Mouse (Mus musculus): ENCODE results near the gene Plbd1. TPM values are rescaled to one million over a fixed set of nuclear protein-coding genes. Genes with fewer than 3 reads are reported as not detected.

Gene Plbd1
- total RNA-seq (2021) = under 1 TPM in 1 of 2 experiments, not detected in 1; 0.27 TPM

DNA sequence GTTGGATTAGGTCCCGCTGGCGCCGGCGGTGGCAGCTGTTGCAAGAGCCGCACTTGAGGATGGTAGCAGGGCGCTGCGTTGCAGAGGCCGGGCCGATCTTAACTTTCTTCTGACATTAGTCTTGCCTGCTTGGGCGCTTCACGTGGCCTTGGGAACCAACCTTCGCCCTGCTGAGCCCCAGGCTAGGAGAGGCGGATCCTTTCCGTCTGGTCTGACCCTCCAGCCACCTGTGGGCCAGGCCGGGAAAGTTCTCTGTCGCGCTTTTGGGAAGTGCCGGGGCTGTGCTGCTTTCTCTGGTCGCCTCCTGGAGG is at the start of gene Plbd1:
TSS of gene Plbd1 (minus strand) at position 223 of the 311 bp plus-strand sequence.
- DNase-seq (ENCODE audit: extremely low spot score in 1 of 2, low spot score in 1 of 2) = no peak

DNA sequence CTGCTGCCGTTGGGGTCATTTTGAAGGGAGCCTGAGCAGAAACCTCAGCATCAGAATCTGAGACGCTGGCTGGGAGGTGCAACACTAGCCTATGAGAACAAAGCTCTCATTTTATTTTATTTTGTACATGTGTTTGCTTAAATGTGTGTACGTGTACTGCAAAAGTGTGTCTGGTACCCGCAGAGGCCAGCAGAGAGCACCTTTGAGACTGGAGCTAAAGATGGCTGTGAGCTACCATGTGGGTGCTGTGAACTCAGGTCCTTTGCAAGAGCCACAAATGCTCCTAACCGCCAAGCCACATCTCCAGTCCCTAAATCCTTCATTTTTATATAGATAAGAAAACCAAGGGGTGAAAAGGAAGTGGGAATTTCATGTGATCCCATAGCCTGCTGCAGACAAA is 48.7 kb upstream of the Plbd1 start:
- DNase-seq (ENCODE audit: extremely low spot score in 1 of 2, low spot score in 1 of 2) = no peak

DNA sequence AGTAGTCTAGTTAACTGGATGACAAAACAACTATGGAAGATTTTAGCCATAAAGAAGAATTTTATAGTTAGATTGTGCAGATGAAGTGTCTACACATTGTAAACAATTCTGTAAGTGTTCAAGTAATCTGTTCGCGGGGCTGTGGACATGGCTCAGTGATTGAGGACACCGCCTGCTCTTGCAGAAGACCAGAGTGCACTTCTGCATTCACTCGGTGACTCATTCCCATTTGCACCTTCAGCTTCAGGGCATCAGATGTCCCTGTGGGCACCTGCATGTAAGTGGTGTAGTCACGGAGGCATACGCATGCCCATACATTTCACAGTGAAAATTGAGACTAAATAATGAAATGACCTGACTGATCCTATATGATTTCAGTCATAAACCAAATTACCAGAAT is 46.9 kb upstream of the Plbd1 start:
- DNase-seq (ENCODE audit: extremely low spot score in 1 of 2, low spot score in 1 of 2) = no peak

DNA sequence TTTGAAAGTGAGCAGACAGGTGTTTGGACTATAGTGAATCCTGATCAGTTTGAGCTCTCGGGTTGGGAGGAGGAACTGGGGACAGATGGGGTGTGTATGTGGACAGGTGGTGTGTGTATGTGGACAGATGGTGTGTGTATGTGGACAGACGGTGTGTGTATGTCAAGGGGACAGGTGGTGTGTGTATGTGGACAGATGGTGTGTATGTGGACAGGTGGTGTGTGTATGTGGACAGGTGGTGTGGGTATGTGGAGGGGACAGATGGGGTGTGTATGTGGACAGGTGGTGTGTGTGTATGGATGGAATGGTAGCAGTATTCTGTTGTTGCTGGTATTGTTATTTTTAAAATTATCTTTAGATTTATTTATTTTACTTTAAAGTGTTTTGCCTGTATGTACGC is 40.1 kb upstream of the Plbd1 start:
- DNase-seq (ENCODE audit: extremely low spot score in 1 of 2, low spot score in 1 of 2) = no peak

DNA sequence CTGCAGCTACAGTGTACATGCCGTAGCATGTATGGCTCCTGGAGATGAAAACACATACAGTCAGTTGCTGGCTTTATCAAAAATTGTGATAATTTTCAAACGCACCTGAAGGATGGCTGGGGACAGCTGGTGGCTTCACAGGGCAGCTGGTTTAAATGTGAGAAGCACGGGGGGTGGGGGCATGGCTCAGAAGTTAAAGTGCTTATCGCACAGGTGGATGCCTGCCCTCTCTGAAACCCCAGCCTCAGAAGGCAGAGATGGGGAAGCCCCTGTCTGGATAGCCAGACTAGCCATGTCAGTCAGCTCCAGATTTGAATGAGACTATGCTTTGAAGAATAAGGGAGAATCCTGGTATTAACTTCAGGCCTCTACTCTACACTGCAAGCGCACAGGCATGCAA is 39.5 kb upstream of the Plbd1 start:
- no peak for DNase-seq (ENCODE audit: extremely low spot score in 1 of 2, low spot score in 1 of 2)

DNA sequence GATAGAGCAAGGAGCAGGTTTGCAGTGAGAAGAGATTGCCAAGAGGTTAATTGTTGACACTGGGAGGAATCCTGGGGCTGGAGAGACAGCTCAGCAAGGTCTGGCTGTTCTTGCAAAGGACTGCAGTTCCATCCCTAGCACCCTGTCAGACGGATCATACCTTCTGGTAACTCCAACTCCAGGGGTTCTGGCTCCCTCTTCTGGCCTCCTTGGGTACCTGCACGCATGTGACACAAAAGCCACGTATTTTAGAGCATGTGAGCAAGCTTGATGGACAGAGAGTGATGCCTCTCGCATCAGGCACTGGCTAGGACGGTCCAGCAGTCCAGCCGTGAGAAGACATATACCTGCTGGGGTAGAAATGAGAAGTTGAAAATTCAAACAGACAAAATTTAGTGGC is 29.6 kb upstream of the Plbd1 start:
- no peak for DNase-seq (ENCODE audit: extremely low spot score in 1 of 2, low spot score in 1 of 2)

DNA sequence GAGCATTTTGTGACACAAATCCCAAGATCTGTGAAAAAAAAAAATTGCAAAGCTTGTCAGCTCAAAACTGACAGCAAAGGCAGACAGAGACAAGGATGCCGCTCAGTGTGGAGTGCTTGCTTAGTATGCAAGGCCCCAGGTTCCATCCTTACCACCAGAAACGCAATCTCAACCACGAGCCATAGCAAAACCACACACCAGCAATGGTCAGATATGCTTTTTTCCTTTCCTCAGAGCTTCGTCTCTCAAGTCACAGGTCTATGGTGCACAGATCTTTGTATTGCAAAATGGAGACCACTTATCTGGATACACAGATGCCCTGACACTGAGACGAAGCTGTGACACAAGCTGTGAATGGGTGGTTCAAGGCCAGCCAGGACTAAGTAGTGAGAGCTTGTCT is 28.8 kb upstream of the Plbd1 start:
- DNase-seq (ENCODE audit: extremely low spot score in 1 of 2, low spot score in 1 of 2) = no peak

DNA sequence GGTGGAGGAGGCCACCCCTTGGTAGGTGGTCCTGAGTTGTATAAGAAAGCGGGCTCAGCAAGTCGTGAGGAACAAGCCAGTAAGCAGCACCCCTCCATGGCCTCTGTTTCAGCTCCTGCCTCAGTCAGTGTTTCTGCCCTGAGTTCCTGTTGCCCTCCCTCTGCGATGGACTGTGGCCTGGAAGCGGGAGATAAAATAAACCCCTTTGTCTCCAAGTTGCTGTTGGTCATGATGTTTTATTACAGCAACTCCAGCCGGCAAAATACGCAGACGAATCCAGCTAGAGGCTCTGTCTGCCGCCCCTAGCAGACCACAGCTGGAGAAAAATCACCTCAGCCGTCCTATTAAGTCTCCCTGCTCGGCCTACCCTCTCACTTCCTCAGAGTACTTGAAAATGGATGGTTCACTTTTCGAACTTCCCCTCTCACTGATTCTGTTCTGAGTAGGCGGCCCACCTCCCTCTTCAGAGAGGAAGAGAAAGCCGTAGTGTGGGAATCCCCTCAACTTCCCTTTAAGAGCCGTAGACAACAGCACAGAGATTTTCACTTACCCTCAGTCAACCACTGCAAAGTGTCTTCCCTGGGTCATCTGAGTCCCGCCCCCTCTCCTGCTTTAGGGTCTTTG is 28.2 kb upstream of the Plbd1 start:
- no peak for DNase-seq (ENCODE audit: extremely low spot score in 1 of 2, low spot score in 1 of 2)

DNA sequence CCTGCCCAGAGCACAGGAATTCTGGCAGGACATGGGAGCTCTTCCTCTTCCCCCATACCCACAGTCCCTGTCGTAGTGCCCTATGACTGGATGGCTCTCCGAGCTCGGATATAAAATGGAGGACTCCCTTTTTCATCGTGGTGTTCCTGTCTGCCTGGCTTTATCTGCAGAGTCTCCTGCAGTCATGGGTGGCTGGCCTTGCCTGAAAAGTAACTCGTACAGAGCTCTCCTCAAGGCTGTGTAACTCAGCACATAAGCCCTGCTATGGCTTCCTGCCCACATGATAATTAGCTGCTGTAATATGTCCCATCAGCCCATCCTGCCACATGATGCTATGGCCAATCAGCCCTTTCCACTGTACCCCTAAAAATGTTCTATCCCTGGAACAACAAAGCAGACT is 23.7 kb upstream of the Plbd1 start:
- DNase-seq (ENCODE audit: extremely low spot score in 1 of 2, low spot score in 1 of 2) = no peak

DNA sequence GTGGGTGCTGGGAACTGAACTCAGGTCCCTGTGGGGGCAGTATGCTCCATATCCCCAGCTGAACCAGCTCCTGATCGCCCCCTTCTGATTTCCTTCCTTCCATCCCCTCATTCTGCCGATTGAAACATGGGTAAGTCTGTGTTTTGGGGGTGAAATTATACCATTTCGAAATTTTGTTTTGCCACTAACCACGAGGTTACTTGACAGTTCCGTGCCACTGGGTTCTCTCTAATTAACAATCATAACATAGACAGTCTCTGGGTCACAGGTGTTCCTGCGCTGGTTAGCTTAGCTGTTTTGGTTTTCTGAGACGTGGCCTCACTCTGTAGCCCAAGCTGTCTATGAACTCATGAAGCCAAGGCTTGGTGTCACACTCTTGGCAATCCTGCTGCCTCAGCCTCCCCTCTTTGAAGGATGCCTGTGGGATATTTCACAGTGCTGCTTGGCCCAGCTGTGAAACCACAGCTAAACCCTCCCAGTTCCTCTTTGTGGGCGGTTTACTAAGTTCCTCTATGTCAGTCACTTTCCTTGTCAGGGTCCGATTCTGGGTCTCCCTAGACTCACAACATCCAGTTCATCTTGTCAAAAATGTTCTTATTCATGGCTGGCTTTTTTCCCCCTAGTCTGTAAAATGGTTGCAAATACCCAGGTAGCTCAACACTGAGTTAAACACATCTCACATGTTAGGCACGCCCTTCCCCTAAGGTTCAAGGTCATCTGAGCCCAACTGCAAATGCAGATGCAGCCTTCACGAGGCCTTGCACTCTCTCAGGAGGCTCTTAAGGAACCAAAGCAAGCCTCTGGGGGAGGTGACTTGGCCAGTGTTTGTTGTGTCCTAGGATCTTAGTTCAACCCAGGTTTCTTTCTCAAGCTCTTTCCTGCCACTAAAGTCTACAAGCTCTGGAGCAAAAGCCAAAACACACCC is 21.9 kb upstream of the Plbd1 start:
- DNase-seq (ENCODE audit: extremely low spot score in 1 of 2, low spot score in 1 of 2) = no peak

DNA sequence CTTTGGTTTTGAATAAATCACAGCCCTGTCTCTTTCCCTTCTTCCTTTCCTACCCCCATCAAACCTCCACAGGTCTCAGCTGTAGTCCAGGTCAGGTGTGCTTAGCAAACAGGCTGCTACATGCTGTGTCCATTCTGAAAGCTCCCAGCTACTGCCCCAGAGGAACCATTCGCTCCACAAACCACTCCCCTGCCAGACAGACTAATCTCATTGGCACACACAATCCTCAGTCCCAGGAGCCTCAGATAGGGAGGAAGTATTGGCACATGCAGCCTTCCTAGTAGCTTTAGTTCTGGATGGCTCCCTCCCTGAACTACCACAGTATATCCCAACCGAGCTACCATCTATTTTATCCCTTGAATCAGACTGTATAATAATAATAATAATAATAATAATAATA is 17.7 kb upstream of the Plbd1 start:
- no peak for DNase-seq (ENCODE audit: extremely low spot score in 1 of 2, low spot score in 1 of 2)

DNA sequence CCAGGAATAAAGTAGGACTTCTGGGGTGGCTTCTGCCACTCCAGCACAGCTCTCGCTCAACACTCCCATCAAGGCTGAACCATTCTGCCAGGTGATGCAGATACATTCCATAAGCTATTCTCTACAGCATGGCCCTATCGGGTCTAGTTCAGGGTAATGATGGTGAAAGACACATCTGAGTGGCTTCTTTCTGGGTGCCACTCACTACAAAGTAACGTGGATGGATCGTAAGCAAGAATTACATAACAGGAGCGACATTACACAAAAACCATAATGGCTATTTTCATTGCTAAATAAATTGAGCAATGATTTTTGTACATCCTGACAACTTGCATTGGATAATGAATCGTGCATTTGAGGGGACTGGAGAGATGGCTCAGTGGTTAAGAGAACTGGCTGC is 13.2 kb upstream of the Plbd1 start:
- no peak for DNase-seq (ENCODE audit: extremely low spot score in 1 of 2, low spot score in 1 of 2)

DNA sequence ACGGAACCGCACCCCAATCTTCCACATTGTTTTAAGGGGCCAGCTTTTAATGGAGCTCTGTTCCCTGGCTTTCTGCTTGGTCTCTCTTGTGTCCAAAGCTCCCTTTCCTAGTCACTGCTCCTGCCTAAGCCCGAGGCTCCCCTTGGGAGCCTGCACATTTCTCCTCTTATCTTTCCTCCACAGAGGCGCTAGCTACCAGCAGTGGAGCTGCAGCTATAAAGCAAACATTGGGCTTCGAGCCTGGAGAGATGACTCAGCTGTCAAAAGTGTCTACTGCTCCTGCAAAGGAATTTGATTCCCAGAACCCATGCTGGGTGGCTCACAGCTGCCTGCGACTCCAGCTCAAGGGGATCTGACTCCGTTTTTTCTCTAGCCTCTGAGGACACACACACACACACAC is 10.7 kb upstream of the Plbd1 start:
- DNase-seq (ENCODE audit: extremely low spot score in 1 of 2, low spot score in 1 of 2) = peak; percentile 8 to 13

DNA sequence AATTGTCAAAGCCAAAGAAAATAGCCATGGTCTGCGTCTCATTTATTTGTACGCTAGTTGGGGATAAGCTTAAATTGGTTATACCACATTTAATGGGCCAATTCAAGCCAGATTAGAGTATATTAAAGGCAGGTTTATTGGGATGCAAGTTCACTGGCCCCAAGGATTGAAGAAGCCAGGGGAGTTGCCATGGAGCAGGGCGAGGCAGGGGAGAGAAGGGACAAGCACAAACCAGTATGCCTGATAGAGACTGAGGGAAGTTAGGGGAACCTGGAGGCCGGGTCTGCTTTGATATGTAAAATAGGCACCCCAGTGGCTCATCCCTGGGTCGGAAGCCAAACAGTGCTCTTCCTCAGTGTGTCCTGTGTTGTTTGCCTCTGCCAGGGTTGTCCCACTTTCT is 7.5 kb upstream of the Plbd1 start:
- DNase-seq (ENCODE audit: extremely low spot score in 1 of 2, low spot score in 1 of 2) = no peak

DNA sequence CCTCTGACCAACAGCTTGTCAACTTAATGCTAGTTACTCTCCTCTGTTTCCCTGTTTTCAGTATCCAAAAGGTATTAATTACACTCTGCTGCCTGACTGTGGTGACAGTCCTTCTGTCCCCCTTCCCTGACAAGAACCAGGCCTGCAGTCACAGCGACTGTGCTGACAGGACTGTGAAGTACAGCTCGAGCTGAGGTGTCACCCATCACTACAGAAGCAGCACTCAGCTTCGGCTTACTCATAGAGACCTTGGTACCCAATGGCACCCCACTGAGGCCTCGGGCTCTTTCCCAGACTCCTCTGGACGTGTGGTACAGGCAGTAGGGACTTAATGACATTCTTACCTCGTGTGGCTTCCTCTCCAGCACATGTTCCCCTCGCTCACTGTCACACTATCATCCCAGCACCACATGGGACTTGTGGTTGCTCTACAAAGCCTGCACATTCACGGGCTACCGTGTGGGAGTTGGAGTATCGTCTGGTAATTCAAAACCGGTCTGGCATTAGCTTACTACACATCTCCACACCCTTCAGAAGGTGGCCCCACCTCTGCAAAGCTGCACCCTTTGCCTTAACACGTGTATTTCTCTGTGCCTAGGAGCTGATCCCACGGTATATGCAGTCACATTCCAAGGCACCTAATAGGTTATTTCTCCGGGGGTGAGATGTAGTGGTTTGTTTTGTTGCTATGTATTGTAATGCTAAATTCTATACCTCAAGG is 6.7 kb upstream of the Plbd1 start:
- no peak for DNase-seq (ENCODE audit: extremely low spot score in 1 of 2, low spot score in 1 of 2)

DNA sequence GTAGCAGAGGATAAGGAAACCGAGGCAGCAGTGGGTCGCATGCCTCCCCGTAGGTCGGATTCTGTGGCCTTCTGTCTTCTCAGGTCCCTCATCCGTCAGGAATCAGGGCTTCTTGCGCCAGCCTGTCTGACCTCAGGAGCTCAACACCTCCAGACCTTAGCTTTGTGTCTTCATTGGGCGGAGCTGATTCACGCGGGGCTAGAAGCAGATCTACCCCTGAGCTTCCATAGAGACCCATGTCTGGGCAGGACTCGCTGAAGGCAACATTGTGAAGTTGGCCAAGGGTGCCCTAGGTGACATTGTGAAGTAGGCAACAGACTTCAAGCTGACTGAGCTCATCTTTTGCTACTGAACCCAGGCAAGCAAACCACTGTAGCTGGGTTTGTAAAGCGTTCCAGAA is 335 bp upstream of the Plbd1 start:
- DNase-seq (ENCODE audit: extremely low spot score in 1 of 2, low spot score in 1 of 2) = no peak

DNA sequence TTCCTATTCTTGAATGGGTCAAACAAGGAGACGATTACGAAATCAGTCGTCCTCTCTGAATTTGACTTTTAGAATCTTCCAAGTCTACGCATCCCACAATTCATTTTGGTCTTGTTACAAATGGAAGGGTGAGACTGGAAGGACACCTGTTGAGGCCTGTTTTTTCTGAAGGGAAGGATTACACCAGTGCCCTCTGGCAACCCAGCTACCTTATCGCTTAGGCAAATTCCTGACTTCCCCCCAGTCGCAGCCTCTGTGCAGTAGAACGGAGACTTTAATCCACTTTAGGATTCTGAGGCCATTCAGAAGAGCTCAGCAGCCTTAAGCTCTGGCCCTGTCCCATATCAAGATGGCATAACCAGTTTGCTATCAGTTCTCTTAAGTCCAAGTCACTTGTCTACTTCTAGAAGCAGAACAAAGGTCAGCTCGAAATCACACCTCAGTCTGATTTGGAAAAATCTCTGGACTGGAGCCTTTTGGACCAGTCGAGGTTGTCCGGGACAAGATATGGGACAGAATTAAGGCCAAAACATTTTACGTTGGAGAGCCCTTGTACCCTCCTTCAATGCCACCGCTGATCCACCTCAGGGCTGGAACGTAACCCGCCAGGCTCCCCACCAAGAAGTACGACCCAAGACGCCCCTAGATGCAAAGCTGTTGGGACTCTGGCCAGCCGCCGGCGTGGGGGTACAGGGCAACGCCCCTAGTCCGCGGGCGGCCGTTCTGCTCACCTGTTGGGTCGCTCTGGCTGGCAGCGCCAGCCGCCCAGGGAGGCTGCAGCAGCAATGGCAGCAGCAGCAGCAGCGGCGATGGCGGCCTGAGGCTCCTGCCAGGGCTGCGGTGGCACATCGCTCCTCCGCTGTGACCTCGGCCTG is 660 bp downstream of the Plbd1 start:
- DNase-seq (ENCODE audit: extremely low spot score in 1 of 2, low spot score in 1 of 2) = no peak

DNA sequence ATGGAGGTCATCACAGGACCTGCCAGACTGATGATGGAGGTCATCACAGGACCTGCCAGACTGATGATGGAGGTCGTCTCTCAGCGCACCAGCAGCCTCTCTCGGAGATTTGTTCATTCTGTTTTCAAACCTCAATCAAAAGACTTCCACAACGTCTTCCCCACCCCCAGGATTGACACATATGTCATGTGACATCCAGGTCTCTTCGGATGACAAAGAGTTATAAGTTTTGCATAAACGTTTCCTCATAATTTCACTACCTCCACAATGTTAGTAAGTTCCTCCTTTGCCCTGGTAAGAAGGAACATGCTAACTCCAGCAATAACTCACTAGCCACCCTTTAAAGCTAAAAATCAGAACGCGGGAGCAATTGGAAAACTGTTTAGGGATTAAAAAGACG is 2.5 kb downstream of the Plbd1 start:
- no peak for DNase-seq (ENCODE audit: extremely low spot score in 1 of 2, low spot score in 1 of 2)

DNA sequence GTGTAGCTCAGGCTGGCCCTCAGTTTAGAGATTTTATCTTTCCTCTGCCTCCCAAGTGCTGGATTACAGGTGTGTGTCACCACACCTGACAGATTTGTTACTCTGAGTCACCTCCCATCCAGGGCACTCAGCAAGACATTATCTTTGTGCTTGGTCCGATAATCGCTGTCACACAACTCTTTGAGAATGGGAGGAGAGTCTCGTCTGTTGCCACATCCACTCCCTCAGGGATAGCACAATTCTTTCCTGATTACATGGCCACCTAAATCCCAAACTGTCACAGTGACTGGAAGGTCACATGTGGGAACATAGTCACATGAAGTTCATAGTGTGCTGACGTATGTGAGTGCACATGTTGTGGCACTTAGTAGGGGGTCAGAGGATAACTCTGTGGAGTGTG is 3.4 kb downstream of the Plbd1 start:
- DNase-seq (ENCODE audit: extremely low spot score in 1 of 2, low spot score in 1 of 2) = no peak

DNA sequence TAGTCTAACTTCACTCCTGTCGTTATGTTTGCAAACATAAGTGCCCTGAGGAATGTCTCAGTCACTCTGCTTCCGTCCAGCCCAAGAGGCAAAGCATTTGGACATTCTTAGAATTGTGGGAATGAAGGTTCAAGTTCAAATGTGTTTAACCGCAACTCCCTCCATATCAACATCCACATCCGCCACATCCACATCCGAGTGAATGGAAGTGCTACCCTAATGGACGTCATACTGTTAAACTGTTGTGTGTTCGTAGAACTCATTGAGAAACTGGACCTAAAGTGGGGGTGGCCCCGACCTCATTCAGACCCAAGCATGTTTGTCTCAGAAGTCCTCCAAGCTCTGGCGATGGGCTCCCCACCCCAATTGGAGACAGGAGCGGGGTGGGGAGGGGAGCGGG is 5.9 kb downstream of the Plbd1 start:
- DNase-seq (ENCODE audit: extremely low spot score in 1 of 2, low spot score in 1 of 2) = no peak

DNA sequence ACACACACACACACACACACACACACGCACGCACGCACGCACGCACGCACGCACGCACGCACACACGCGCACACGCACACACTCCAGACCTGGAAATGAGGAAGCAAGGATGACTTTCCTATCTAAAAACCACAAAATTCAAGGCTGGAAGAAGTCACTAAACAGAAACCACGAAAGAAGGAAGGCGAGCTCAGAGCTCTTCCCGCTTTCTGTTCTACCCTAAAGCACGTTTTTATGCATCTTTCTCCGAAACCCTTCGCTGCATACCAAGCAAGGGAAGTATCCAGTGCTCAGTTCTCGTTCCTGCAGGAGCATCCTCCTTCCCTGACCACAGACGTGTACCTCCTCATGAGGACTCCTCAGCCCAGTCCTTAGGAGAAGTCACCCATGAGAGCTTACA is 7.3 kb downstream of the Plbd1 start:
- no peak for DNase-seq (ENCODE audit: extremely low spot score in 1 of 2, low spot score in 1 of 2)
